Mouse (Mus musculus) CH12.LX (cell line): ENCODE measurements around the gene Adamtsl1. TPM values are rescaled to one million over a fixed set of nuclear protein-coding genes. Genes with fewer than 3 reads are reported as not detected.

ENCODE experiments used
- DNase-seq: peaks from one replicate; pipeline ENCODE4 v3.0.0-alpha.2; 2013; ENCODE audit errors: extremely low read depth
- H3K27ac ChIP-seq: 2 replicates; pipeline ENCODE4 v1.5.1; 2012; ENCODE audit warnings: low read depth, mild to moderate bottlenecking, control low read depth, moderate library complexity; ENCODE audit not compliant: insufficient read depth
- H3K27me3 ChIP-seq: replicated peaks from 2 replicates; pipeline ENCODE3; 2012; ENCODE audit warnings: inconsistent platforms
- H3K36me3 ChIP-seq, 2 experiments: replicated peaks in 1 of 2; 2 replicates each; pipeline versions ENCODE3 to v1.6.1; 2012; ENCODE audit warnings: inconsistent platforms in 1 of 2, low read length in 1 of 2, mild to moderate bottlenecking in 1 of 2, mixed read lengths in 1 of 2, moderate library complexity in 1 of 2; ENCODE audit not compliant: control insufficient read depth in 1 of 2, insufficient read depth in 1 of 2
- H3K4me1 ChIP-seq, 2 experiments: 2 replicates each; pipeline ENCODE4 v1.6.1; 2012; ENCODE audit warnings: inconsistent platforms in 1 of 2, moderate library complexity in 1 of 2; ENCODE audit not compliant: insufficient read depth in 2 of 2, control insufficient read depth in 1 of 2
- H3K4me2 ChIP-seq: 2 replicates; pipeline ENCODE4 v1.6.1; 2012; ENCODE audit warnings: low read depth, mild to moderate bottlenecking, control low read depth; ENCODE audit not compliant: poor library complexity, insufficient read depth, severe bottlenecking
- H3K4me3 ChIP-seq, 3 experiments: fragments of 150-350 bp in 1 of 3; sonication (generic) in 1 of 3; replicated peaks in 1 of 3; 2 replicates each; pipeline versions ENCODE3 to v1.5.1; 2011 to 2012; ENCODE audit warnings: low read depth in 2 of 3, low read length in 2 of 3, mild to moderate bottlenecking in 2 of 3, moderate library complexity in 2 of 3, control low read depth in 1 of 3, improper control_type of control experiment in 1 of 3, inconsistent platforms in 1 of 3, mixed read lengths in 1 of 3; ENCODE audit not compliant: poor library complexity in 1 of 3
- H3K79me2 ChIP-seq: replicated peaks from 2 replicates; pipeline ENCODE4 v1.6.1; 2012; ENCODE audit warnings: mild to moderate bottlenecking, moderate library complexity; ENCODE audit not compliant: control insufficient read depth, poor library complexity, insufficient read depth, severe bottlenecking; ENCODE audit errors: extremely low read depth
- H3K9ac ChIP-seq: 2 replicates; pipeline ENCODE4 v1.6.1; 2012; ENCODE audit warnings: low read depth, mild to moderate bottlenecking, control low read depth, moderate library complexity; ENCODE audit not compliant: insufficient read depth
- H3K9me3 ChIP-seq: replicated peaks from 2 replicates; pipeline ENCODE3; 2012; ENCODE audit warnings: low read length, inconsistent platforms, mixed read lengths
- CHD1 ChIP-seq: IDR thresholded peaks from 2 replicates; pipeline ENCODE4 v1.6.1; 2012; ENCODE audit warnings: low read depth, low read length, improper control_type of control experiment, inconsistent platforms
- CHD2 ChIP-seq: IDR thresholded peaks from 2 replicates; pipeline ENCODE4 v1.6.1; 2011; ENCODE audit warnings: low read length, improper control_type of control experiment
- CTCF ChIP-seq, 2 experiments: IDR thresholded peaks in 1 of 2; conservative IDR thresholded peaks in 1 of 2; 2 replicates each; pipeline ENCODE4 v1.5.1; 2011 to 2012; ENCODE audit warnings: low read depth in 2 of 2, low read length in 2 of 2, improper control_type of control experiment in 1 of 2, inconsistent platforms in 1 of 2, mild to moderate bottlenecking in 1 of 2, moderate library complexity in 1 of 2
- E2F4 ChIP-seq: IDR thresholded peaks from 2 replicates; pipeline ENCODE4 v1.6.1; 2011; ENCODE audit warnings: low read depth, low read length, improper control_type of control experiment; ENCODE audit not compliant: insufficient replicate concordance
- ELF1 ChIP-seq: IDR thresholded peaks from 2 replicates; pipeline ENCODE4 v1.6.1; 2014; ENCODE audit warnings: low read depth, mild to moderate bottlenecking, inconsistent platforms, low read length, improper control_type of control experiment
- EP300 ChIP-seq: IDR thresholded peaks from 2 replicates; pipeline ENCODE4 v1.6.1; 2011; ENCODE audit warnings: low read length, improper control_type of control experiment
- ETS1 ChIP-seq: conservative IDR thresholded peaks from 2 replicates; pipeline ENCODE4 v1.6.1; 2012; ENCODE audit warnings: low read depth, mild to moderate bottlenecking, inconsistent platforms, low read length, improper control_type of control experiment, moderate library complexity
- GABPA ChIP-seq: IDR thresholded peaks from 2 replicates; pipeline ENCODE4 v1.6.1; 2012; ENCODE audit warnings: low read depth, low read length, improper control_type of control experiment, inconsistent platforms; ENCODE audit not compliant: insufficient replicate concordance
- HCFC1 ChIP-seq: IDR thresholded peaks from 2 replicates; pipeline ENCODE4 v1.6.1; 2012; ENCODE audit warnings: low read depth, mild to moderate bottlenecking, inconsistent platforms, low read length, improper control_type of control experiment
- JUN ChIP-seq: IDR thresholded peaks from 2 replicates; pipeline ENCODE4 v1.6.1; 2011; ENCODE audit warnings: low read depth, mild to moderate bottlenecking, low read length, improper control_type of control experiment, moderate library complexity; ENCODE audit not compliant: insufficient read depth
- JUND ChIP-seq: conservative IDR thresholded peaks from 2 replicates; pipeline ENCODE4 v1.6.1; 2011; ENCODE audit warnings: low read depth, low read length, improper control_type of control experiment
- MAFK ChIP-seq: IDR thresholded peaks from 2 replicates; pipeline ENCODE4 v1.6.1; 2011; ENCODE audit warnings: low read length, improper control_type of control experiment; ENCODE audit not compliant: insufficient replicate concordance
- MAX ChIP-seq: IDR thresholded peaks from 2 replicates; pipeline ENCODE4 v1.6.1; 2011; ENCODE audit warnings: low read length, improper control_type of control experiment
- MAZ ChIP-seq: IDR thresholded peaks from 2 replicates; pipeline ENCODE4 v1.6.1; 2012; ENCODE audit warnings: low read depth, mild to moderate bottlenecking, inconsistent platforms, low read length, improper control_type of control experiment, moderate library complexity
- MXI1 ChIP-seq: IDR thresholded peaks from 2 replicates; pipeline ENCODE4 v1.6.1; 2011; ENCODE audit warnings: mild to moderate bottlenecking, low read depth, low read length, improper control_type of control experiment
- MYC ChIP-seq: IDR thresholded peaks from 2 replicates; pipeline ENCODE4 v1.6.1; 2011; ENCODE audit warnings: low read depth, mild to moderate bottlenecking, improper control_type of control experiment, low read length
- NELFE ChIP-seq: IDR thresholded peaks from 2 replicates; pipeline ENCODE4 v1.6.1; 2011; ENCODE audit warnings: low read depth, low read length, improper control_type of control experiment
- NRF1 ChIP-seq: IDR thresholded peaks from 2 replicates; pipeline ENCODE4 v1.6.1; 2014; ENCODE audit warnings: low read depth, mild to moderate bottlenecking, inconsistent platforms, low read length, improper control_type of control experiment, moderate library complexity
- POLR2A ChIP-seq: IDR thresholded peaks from 2 replicates; pipeline ENCODE4 v1.6.1; 2011; ENCODE audit warnings: low read depth, mild to moderate bottlenecking, improper control_type of control experiment, low read length
- POLR2AphosphoS2 ChIP-seq: IDR thresholded peaks from 2 replicates; pipeline ENCODE4 v1.6.1; 2011; ENCODE audit warnings: low read depth, low read length, improper control_type of control experiment
- RAD21 ChIP-seq: IDR thresholded peaks from 2 replicates; pipeline ENCODE4 v1.6.1; 2011; ENCODE audit warnings: low read depth, mild to moderate bottlenecking, low read length, improper control_type of control experiment, moderate library complexity
- SIN3A ChIP-seq: IDR thresholded peaks from 2 replicates; pipeline ENCODE4 v1.6.1; 2012; ENCODE audit warnings: low read length, improper control_type of control experiment, inconsistent platforms
- SMC3 ChIP-seq: IDR thresholded peaks from 2 replicates; pipeline ENCODE4 v1.6.1; 2011; ENCODE audit warnings: low read depth, low read length, improper control_type of control experiment
- TBP ChIP-seq: conservative IDR thresholded peaks from 2 replicates; pipeline ENCODE4 v1.6.1; 2011; ENCODE audit warnings: low read depth, low read length, improper control_type of control experiment
- TCF12 ChIP-seq: IDR thresholded peaks from 2 replicates; pipeline ENCODE4 v1.6.1; 2014; ENCODE audit warnings: low read depth, mild to moderate bottlenecking, inconsistent platforms, low read length, improper control_type of control experiment
- UBTF ChIP-seq: IDR thresholded peaks from 2 replicates; pipeline ENCODE4 v1.6.1; 2012; ENCODE audit warnings: low read depth, mild to moderate bottlenecking, inconsistent platforms, low read length, improper control_type of control experiment, moderate library complexity
- USF1 ChIP-seq: IDR thresholded peaks from 2 replicates; pipeline ENCODE4 v1.6.1; 2014; ENCODE audit warnings: low read depth, mild to moderate bottlenecking, inconsistent platforms, low read length, improper control_type of control experiment
- USF2 ChIP-seq: conservative IDR thresholded peaks from 2 replicates; pipeline ENCODE4 v1.6.1; 2011; ENCODE audit warnings: low read depth, low read length, improper control_type of control experiment
- ZMIZ1 ChIP-seq: IDR thresholded peaks from 2 replicates; pipeline ENCODE4 v1.6.1; 2012; ENCODE audit warnings: low read depth, mild to moderate bottlenecking, inconsistent platforms, low read length, improper control_type of control experiment
- ZNF384 ChIP-seq: IDR thresholded peaks from 2 replicates; pipeline ENCODE4 v1.6.1; 2012; ENCODE audit warnings: low read depth, low read length, improper control_type of control experiment, inconsistent platforms
- dilution Hi-C: fragments of 300-500 bp; cut with MboI; formaldehyde crosslinking; loops from 2 replicates; pipeline ENCODE4 v1.14.3; 2020; ENCODE audit warnings: low sequenced_read_pairs; ENCODE audit not compliant: extremely low pct_unique_long_range_greater_than_20kb, extremely low pct_ligation_motif_present
- in situ Hi-C: fragments of 300-500 bp; cut with MboI; formaldehyde crosslinking; loops from 3 replicates; pipeline ENCODE4 v1.14.3; 2019; ENCODE audit warnings: low sequenced_read_pairs, low pct_ligation_motif_present, low pct_unique_long_range_greater_than_20kb, mixed read lengths
- polyA plus RNA-seq: library from polyadenylated mRNA; unstranded; fragments of >175 nt; gene quantifications from 2 replicates; pipeline ENCODE4 v1.2.1, GENCODE M21; 2012; ENCODE audit warnings: low read depth; ENCODE audit not compliant: insufficient read length
- total RNA-seq, 2 experiments: library from RNA; depleted of rRNA; stranded (reverse); fragments of 300-350 nt in 1 of 2; fragments of >200 nt in 1 of 2; gene quantifications; 2 replicates each; pipeline ENCODE4 v1.2.3; 2012 to 2014

The Adamtsl1 gene
- total and polyA plus RNA-seq, 3 experiments = not detected

DNA sequence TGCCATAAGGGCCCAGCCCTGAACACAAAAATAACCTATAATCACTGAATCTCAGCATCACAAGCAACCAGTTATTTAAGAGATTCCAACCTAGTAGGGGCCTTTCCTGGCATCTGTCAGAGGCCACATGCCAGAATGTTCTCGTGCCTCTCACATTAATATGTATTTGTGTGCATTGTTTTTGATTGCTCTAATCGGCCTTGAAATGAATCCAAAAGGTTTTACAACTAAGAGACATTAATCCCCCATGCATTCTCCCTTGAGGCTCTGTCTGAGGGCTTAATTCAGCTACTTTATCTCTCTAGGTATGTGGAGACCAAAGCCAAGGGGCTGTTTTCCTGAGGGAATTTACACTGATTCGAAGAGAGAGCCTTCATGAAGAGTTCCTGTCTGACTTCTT lies 250.5 kb downstream of the Adamtsl1 start:
- in situ Hi-C loops = no loop called here
- TF ChIP-seq SMC3 (no peak), USF2 (no peak), POLR2A (no peak), HCFC1 (no peak), MYC (no peak), E2F4 (no peak), NRF1 (no peak), JUND (no peak), ETS1 (no peak), TBP (no peak), GABPA (no peak), MXI1 (no peak), MAX (no peak), EP300 (no peak), CHD1 (no peak), SIN3A (no peak)
- peaks cover 51% of the 10 kb centered on the region for H3K9me3 ChIP-seq

DNA sequence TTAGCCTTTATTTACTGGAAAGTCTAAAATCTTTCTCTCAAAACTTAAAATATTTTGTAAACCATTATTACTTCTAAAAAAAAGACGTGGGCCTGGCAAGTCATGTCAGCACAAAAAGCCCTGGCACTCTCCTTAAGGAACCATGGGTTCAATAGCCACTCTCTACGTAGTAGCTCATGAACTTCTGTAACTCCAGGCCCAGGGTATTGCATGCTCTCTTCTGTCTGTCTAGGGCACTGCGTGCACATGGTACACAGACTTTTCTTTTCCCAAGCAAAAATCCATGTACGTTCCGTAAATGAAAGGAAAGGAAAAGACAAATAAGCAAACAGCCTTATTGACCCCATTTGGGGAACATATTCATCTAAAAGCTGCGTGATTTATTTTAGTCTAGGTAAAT lies 253.7 kb downstream of the Adamtsl1 start:
- no peak for DNase-seq
- Histone ChIP-seq H3K9ac (no peak overlapping the region), H3K4me1 (no peaks in the 10 kb centered on the region), H3K4me3 (no peak overlapping the region), H3K9me3 (peaks cover 48% of the 10 kb centered on the region), H3K4me2 (no peak overlapping the region), H3K36me3 (no peaks in the 10 kb centered on the region), H3K27ac (no peak overlapping the region), H3K79me2 (no peaks in the 10 kb centered on the region), H3K27me3 (no peaks in the 10 kb centered on the region)
- in situ Hi-C loops (no loop called here), dilution Hi-C loops (no loop called here)
- TF ChIP-seq ZNF384 = no peak
- TF ChIP-seq RAD21 = no peak
- no peak for TF ChIP-seq ELF1
- no peak for TF ChIP-seq CHD2
- no peak for TF ChIP-seq MAZ
- TF ChIP-seq JUND = no peak
- no peak for TF ChIP-seq MXI1
- TF ChIP-seq POLR2A = no peak
- no peak for TF ChIP-seq EP300
- TF ChIP-seq CTCF (conservative IDR thresholded peaks at IDR 0.05 in 1 of 2, IDR thresholded peaks at IDR 0.05 in 1 of 2; ENCODE audit: low read depth in 2 of 2, low read length in 2 of 2) = no peak
- TF ChIP-seq USF1 = no peak
- no peak for TF ChIP-seq TCF12
- TF ChIP-seq MAX = no peak
- TF ChIP-seq JUN = no peak
- TF ChIP-seq MAFK = no peak
- no peak for TF ChIP-seq CHD1
- TF ChIP-seq POLR2AphosphoS2 = no peak
- no peak for TF ChIP-seq UBTF
- no peak for TF ChIP-seq NELFE
- no peak for TF ChIP-seq ZMIZ1

More for the DNA sequence above, 250.5 kb downstream of the Adamtsl1 start:
- dilution Hi-C loops = no loop called here
- Histone ChIP-seq H3K27me3 (no peaks in the 10 kb centered on the region), H3K27ac (no peak overlapping the region), H3K9ac (no peak overlapping the region), H3K4me1 (no peaks in the 10 kb centered on the region), H3K4me3 (no peak overlapping the region), H3K36me3 (no peaks in the 10 kb centered on the region), H3K4me2 (no peak overlapping the region), H3K79me2 (no peaks in the 10 kb centered on the region)
- DNase-seq = no peak
